Mouse (Mus musculus): ENCODE data around the gene Plk3.
"Not testable (repeated sequence)": the region's sequence is repeated elsewhere in the genome, so short reads cannot be mapped to it uniquely, and the experiment has no call there.

The Plk3 gene

DNA sequence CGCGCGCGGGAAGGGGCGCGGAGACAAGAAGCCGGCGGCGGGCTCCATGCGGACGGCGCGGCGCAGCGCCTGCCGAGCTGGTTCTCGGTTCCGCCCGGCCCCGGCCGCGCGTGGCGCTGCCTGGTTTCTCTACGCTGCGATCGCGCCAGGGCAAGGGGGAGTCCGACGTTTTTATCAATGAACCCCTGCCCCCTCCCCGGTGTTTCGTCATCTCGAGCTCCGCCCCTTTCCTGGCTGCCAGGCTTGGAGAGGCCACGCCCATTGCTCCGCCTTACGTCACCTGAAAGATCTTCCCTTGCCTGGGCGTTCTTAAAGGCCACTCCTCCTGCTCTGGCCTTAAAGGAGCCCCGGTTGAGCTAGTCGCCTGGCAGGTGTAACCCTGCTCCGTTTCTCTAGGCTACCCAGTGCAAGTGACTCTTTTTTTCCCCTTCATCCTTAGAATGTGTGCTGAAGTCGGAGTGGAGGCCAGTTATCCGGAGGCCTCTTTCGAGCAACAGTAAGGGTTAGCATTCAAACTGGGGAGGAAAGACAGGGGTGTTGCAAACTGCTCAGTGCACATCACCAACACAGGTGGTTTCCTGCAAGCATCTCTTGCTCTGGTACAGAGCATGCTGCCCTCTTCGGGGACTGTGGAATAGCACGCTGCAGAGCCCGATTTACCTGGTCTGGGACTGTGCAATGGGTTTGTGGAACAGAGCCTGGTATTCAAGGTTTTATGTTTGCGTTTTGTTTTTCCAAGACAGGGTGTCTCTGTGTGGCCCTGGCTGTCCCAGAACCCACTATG lies at the start of gene Plk3:
Gene Plk3 (minus strand): TSS at position 147 of the 784 bp plus-strand sequence.
- DNase-seq (ENCODE audit: low read depth), result peak; percentile 98

DNA sequence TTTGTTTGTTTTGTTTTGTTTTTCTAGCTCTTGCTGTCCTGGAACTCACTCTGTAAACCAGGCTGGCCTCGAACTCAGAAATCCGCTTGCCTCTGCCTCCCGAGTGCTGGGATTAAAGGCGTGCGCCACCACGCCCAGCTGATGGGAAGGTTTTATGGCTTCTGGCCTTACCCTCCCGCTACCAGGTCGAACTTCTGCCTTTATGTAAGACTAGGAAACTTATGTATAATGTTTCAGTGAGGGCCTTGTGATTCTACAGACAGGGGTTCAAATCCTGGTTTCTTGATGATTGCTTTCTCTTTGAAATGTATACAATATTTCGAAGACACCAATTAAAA lies 49.0 kb upstream of the Plk3 start:
- not testable (repeated sequence) for DNase-seq (ENCODE audit: low read depth)

DNA sequence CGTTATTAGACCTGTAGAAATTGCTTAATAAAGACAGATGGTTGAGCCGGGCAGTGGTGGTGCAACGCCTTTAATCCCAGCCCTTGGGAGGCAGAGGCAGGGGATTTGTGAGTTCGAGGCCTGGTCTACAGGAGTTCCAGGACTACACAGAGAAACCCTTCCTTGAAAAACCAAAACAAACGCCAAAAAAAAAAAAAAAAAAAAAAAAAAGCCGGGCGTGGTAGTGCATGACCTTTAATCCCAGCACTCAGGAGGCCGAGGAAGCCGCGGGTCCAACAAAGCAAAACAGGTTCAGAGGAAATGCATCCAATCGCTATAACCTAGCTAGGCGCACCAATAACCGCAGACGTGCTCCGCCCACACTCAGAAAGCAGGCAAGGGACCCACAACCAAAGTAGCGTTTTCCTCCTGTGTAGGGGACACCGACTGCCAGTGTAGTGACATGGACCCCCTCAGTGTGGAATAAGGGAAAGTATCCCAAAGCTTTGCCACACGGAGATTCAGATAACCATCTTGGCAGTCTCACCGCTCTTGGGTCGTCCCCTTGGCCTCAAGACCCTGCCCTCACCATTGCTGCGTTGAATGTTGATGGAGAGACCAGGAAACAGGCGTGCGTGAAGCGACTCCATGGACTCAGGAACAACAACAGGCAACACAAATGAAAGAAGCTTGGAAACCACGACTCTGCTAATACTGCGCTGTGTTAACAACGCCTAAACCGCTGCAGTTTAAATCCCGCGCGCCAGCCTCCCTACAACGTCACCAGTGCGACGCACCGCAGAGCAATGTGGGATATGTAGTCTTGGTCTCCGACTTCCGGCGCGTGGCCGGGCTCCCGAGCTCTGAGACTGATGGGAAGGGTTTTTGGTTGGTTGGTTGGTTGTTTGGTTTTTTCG lies 48.3 kb upstream of the Plk3 start, which contains the start of gene Kif2c:
Gene Kif2c (minus strand): TSS at position 777 of the 896 bp plus-strand sequence.
- peak; percentile 89 for DNase-seq (ENCODE audit: low read depth)

DNA sequence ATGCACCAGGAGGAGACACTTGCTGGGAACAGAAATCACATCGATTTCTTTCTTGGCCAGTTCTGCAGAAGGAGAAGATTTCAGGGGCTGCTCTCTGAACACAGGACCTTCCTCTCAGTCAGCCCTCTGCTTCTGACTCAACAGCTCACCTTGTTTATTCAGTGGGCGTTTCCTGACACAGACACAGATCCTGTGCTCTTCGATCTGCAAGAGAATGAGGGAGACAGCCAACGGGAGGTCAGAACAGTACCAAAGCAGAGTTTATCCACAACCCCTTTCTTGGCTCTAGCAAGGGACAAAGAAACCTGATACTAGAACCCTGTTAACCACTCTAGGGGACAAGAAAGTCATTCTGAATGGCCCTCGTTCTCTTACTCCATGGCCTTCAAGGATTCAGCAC lies 36.2 kb upstream of the Plk3 start:
- DNase-seq (ENCODE audit: low read depth), result no peak

DNA sequence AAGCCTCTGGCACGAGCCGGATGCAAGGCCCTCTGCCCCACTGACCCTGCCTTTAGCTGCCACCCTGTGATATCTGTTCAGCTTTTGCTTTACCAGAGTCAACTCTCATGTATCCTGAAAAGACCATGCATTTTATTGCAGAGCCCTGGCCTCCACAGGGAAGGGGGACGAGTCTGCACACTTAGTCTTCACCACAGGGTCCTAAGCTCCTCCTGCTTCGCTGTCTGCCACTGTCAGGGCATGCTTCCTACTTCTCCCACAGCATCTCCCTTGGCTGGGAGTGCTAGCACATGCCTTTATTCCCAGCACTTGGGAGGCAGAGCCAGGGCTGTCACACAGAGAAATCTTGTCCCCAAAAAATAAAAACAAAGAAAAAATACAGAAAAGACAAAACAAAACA lies 27.4 kb upstream of the Plk3 start:
- DNase-seq (ENCODE audit: low read depth), result no peak

DNA sequence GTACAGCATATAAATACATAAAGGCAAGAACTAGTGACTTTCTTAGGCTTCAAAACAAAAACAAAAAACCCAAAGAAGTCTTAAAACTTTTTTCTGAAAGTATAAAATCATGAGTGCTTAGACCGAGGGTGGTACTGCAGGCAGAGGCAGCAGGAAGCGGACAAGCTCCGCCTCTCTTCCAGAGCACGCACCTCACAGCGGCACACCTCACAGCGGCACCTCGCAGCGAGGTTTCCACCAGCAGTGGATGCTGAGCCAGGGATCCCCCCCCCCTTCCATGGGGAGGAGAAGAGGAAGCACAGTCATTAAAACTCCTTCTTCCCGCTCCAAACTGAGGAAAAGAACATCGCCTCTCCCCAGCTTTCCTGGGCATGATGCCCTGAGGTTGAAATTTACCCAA lies 25.9 kb upstream of the Plk3 start:
- no peak for DNase-seq (ENCODE audit: low read depth)

DNA sequence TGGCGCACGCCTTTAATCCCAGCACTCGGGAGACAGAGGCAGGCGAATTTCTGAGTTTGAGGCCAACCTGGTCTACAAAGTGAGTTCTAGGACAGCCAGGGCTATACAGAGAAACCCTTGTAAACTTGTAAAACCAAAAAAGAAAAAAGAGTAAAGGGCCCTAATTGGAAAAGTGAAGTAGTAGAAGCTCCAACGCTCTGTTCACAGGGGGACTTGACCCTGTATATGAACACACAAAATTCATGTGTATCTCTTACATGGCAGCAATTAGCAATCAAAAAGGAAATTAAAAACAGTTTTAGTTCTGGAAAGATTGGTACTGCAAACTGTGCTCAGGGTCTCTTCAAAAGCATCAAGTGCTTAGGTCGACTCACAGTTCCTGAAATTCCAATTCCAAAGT lies 22.6 kb upstream of the Plk3 start:
- DNase-seq (ENCODE audit: low read depth), result no peak

DNA sequence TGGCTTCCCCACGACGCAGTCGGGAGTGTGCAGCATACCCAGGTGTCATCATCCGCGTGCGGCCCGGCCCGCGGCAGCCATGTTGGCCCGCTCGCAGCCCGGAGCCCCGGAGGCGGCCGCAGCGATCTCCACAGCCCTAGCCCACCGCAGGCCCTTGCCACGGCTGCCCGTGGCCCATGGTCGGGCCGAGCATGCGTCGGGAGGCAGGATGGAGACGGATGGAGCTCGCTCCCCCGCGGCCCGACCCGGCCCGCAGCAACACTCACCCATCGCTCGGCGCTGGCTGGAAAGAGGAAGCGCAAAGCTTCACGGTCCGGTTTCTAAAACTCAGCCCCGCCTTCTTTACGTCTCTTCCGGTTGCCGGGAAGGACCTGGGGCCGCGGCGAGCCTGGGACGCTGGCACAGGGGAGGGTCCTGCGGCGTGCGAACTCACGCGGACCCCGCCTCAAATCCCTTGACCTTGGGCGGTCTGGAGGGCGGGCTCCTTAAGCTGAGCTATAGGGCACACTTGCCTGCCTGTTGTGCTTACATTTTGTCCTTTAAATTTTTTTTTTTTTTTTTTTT lies 22.1 kb upstream of the Plk3 start, which contains the start of gene Rps8:
Gene Rps8 (minus strand): TSS at position 452 of the 564 bp plus-strand sequence.
- DNase-seq (ENCODE audit: low read depth), result peak; percentile 72

DNA sequence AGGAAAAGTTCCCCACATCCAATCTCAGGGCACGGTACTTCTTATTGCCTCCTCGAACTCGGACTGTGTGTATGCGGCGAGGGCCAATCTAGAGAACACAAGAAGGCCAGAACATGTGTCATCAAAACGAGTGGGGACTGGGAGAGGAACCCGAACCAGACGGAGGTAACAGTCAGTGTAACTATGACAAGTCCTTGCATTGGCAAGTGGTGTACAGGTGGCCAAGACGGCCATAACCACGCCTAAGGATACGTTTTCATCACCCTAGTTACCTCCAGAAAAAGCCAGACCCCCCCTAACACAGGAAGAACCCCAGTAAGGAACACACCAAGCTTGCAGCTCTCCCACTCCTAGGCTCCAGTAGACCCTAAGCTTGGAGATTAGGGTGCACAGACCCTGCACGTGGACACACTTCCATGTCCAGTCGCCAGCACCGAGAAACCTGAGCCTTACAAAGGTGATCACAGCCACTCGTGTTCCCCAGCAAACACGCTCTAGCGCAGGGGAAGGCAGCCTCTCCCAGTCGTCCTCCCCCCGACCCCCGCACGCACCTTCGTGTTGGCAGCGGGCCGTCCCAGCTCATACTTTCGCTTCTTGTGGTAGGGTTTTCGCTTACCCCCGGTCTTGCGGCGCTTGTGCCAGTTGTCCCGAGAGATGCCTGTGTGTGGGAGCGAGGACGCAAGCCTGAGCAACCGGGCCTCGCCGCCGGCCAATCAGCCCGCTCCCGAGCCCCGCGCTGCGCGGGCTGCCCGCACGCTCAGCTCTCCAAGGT lies 21.4 kb upstream of the Plk3 start:
- no peak for DNase-seq (ENCODE audit: low read depth)

DNA sequence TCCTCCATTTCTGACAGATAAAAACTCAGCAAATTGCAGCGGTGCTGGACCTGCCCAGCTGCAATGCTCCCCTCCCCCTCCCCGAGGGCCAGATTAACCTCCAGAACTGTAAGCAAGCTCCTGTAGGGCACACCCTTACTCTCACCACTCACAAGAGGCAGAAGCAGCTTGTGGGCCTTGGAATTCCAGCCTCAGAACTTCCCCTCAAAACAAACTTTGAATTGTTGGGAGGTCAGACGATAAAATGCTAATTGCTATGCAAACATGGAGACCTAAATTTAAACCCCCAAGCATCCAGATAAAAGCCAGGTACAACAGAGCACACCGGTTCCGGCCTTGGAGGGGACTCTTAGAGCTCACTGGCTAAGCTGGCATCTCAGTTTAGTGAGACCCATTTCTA lies 19.0 kb upstream of the Plk3 start:
- DNase-seq (ENCODE audit: low read depth), result no peak

DNA sequence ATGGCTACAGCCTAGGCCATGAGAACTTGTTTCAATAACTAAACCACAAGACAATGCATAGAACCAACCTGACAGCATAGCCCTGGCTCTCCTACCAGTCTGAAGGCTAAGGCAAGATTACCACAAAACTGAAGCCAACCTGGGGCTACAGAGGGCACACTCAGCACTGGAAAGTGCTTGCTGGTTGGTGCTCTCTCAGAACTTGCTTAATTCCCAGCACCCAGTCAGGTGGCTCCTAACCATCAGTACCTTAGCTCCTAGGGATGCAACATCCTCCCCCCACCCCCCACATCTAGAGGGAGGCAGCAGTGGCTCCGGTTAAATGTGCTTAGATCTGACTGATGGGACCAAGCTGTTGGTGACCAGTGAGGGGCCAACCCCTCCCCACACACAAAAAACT lies 17.7 kb upstream of the Plk3 start:
- no peak for DNase-seq (ENCODE audit: low read depth)

DNA sequence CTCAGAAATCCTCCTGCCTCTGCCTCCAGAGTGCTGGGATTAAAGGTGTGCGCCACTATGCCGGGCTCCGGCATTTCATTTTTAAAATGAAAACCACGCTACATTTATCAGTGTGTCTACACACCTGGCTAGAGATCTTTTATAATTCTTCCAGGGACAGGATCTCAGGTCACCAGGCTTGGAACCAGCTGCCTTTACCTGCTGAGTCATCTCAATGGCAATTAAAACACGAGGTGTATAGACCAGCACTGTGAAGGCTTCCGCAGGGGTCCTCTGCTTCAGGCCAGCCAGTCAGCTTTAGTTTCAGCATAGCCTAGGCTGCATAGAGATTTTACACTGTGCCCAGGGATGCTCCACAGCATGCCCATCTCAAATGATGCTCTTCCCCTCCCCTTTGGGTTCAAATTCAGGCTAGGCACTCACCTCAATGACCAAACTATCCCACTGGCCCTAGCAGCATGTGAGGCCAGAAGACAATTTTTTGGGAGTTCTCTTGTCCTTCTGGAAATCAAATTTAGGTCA lies 16.5 kb upstream of the Plk3 start:
- no peak for DNase-seq (ENCODE audit: low read depth)

DNA sequence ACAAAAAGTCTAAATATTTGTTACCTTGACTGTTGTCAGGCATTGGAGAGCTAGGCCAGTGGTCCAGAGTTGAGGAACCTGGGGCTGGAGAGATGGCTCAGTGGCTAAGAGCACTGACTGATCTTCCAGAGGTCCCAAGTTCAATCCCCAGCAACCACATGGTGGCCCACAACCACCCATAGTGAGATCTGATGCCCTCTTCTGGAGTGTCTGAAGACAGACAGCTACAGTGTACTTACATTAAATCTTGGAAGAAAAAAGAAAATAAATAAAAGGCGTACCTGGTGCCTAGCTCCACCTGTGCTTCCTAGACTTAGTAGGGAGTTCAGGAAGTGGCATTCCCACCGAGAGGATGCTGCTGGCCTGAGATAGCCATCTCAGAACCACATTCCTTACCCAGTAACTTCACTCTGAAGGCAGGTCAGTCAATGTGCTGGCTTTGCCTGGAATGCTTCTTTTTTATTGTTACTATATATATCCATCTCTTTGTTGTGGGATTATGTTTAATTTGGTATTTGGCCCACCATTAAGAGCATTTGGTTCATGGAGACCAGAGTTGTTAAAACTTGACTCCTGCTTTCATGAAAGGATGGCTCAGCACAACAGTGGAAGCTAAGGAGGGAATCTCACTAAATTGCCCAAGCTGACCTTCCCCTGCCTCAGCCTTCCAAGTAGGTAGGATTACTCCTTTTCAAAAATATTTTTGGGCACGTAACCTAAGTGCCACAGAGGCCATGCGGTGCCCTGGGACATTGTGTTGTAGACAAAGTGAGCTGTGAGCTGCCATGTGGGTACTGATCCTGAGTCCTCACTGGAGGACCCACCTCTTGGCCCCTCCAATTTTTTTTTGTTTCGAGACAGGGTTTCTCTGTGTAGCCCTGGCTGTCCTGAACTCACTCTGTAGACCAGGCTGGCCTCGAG lies 15.8 kb upstream of the Plk3 start:
- no peak for DNase-seq (ENCODE audit: low read depth)

DNA sequence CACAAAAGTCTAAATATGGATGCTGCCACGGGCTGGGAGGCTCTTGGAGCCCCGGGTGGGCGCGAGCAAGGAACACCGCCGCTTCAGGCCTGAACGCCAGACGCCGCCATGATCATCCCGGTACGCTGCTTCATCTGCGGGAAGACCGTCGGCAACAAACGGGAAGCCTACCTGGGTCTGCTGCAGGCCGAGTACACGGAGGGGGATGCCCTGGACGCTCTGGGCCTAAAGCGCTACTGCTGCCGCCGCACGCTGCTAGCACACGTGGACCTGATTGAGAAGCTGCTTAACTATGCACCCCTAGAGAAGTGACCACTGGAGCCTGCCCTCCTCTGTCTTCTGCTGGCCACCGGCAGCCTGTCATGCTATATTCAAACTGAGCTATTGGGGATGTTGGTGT lies 15.1 kb upstream of the Plk3 start:
- DNase-seq (ENCODE audit: low read depth), result no peak

DNA sequence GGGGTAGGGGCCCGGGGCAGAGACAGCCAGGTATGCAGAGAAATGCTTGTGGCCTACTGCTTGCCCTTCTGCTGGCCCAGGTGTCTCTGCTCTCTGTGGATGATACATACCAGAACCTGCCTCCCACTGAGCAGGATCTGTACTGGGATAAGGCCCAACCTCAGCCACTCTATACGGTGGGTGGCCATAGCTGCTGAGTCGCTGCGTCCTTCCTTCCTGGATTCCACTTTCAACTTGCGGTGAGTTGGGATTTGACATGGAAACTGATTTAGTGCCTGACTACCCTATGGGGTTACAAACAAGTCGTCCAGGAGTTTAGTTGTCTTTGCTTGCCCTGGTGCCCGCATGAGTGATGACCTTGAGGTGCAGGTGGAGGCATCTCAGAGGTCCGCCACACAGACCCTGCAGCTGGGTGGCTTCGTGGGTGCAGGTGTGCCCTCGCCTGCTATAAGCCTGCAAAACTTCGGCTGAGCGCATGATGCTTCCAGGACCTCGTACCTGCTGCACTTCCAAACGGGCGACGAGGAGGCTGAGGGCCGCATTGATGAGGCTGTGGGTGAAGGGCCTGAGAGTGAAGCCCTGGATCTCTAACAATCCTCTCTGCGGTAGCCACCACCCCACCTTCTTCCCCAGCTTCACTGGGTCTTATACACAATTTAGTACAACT lies 14.4 kb upstream of the Plk3 start:
- no peak for DNase-seq (ENCODE audit: low read depth)

DNA sequence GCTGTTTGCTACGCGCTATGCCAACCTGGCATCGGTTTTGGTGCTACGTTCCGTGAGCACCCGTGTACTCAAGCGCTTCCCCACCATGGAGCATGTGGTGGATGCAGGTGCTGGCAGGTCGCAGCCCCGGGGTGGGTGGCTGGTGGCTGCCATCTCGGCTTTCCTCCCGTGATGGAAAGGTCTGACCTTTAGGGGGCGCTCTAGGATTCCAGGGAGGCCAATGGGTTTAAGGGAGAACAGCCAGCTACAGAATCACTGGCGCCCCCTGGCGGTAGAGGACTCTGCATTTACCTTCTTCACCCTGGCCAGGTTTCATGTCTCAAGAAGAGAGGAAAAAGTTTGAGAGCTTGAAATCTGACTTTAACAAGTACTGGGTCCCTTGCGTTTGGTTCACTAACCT lies 12.4 kb upstream of the Plk3 start:
- peak; percentile 98 for DNase-seq (ENCODE audit: low read depth)

DNA sequence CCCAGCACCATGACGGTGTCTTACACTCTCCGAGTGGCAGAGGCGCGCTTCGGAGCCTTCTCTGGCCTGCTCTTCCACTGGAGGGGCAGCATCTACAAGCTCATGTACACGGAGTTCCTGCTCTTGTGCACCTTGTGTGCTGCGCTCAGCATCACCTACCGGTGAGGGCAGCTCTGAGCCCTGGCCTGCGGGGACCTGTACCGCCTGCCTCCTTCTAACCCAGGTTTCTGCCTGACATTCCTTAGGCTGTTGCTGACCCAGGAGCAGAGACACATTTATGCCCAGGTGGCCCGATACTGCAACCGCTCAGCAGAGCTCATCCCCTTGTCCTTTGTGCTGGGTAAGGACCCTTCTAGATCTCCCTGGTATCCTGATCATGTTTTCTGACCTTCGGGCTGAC lies 11.5 kb upstream of the Plk3 start:
- no peak for DNase-seq (ENCODE audit: low read depth)

DNA sequence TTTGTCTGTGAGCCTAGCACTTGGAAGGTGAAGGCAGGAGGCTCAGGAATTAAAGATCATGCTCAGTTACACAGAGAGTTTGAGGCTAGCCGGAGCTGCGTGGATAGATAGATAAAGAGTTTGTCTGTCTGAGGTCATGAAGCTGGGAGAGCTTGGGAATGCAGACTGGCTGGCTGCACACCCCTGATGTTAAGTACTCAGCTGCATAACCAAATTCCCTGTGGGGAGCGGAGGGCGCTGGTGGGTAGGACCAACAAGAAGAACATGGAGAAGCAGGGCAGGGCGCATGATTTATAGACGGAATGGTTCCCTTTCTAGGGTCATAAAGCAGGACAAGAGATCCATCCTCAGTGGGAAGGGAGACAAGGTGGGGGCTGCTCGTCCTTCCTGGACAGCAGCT lies 9.3 kb upstream of the Plk3 start:
- no peak for DNase-seq (ENCODE audit: low read depth)

DNA sequence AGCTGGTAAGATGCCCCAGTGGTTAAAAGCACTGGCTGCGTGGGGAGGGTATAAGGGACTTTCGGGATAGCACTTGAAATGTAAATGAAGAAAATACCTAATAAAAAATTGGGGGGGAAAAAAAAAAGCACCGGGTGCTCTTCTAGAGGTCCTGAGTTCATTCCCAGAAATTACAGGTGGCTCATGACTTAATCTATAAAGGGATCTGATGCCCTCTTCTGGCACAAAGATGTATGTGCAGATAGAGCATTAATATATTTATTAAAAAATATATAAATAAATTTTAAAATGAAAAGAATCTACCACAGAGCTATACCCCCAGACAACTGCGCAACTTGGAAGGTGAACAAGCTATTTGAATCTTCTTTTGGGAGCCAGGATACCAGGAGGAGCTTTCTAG lies 6.8 kb upstream of the Plk3 start:
- DNase-seq (ENCODE audit: low read depth), result no peak

DNA sequence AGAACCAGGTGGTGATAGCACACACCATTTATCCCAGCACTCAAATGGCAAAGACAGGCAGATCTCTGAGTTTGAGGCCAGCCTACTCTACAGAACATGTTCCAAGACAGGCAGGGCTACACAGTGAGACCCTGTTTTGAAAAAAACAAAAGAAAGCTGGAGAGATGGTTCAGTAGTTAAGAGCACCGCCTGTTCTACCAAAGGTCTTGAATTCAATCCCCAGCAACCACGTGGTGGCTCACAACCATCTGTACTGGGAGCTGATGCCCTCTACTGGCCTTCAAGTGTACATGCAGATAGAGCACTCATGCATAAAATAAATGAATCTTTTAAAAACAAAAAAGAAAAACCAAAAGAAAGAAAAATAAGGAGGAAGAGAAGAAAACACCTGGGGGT lies 5.5 kb upstream of the Plk3 start:
- DNase-seq (ENCODE audit: low read depth), result no peak

All from c-Kit-positive CD71-negative TER-119-negative erythroid progenitor cells, embryonic 14.5 days (primary cell).